Mouse (Mus musculus) megakaryocyte, embryonic 14.5 days (primary cell): ENCODE measurements around the gene Ccdc63. TPM values are rescaled to one million over a fixed set of nuclear protein-coding genes. Genes with fewer than 3 reads are reported as not detected.

ENCODE experiments used
- H3K27me3 ChIP-seq: replicated peaks from 2 replicates; pipeline ENCODE3; 2012; ENCODE audit warnings: inconsistent platforms
- H3K36me3 ChIP-seq: replicated peaks from 2 replicates; pipeline ENCODE3; 2012; ENCODE audit warnings: low read length, inconsistent platforms, mixed read lengths
- H3K4me1 ChIP-seq: 2 replicates; pipeline ENCODE4 v1.6.1; 2012; ENCODE audit warnings: inconsistent platforms
- H3K4me3 ChIP-seq: replicated peaks from 2 replicates; pipeline ENCODE3; 2012; ENCODE audit warnings: moderate library complexity, mild to moderate bottlenecking, inconsistent platforms
- H3K9me3 ChIP-seq: 2 replicates; pipeline ENCODE4 v1.6.1; 2012; ENCODE audit warnings: inconsistent platforms
- FLI1 ChIP-seq: IDR thresholded peaks from 2 replicates; pipeline ENCODE4 v1.6.1; 2012; ENCODE audit warnings: low read length, inconsistent platforms, mixed read lengths
- GATA1 ChIP-seq: IDR thresholded peaks from 3 replicates; pipeline ENCODE4 v1.6.1; 2012; ENCODE audit warnings: mixed read lengths, low read length, inconsistent platforms, borderline replicate concordance
- polyA plus RNA-seq: library from polyadenylated mRNA; stranded (reverse); fragments of >175 nt; gene quantifications from 2 replicates; pipeline ENCODE4 v1.2.3, GENCODE M21; 2012; ENCODE audit warnings: low replicate concordance; ENCODE audit not compliant: insufficient read depth

The Ccdc63 gene
- polyA plus RNA-seq, 1 experiment = not detected

DNA sequence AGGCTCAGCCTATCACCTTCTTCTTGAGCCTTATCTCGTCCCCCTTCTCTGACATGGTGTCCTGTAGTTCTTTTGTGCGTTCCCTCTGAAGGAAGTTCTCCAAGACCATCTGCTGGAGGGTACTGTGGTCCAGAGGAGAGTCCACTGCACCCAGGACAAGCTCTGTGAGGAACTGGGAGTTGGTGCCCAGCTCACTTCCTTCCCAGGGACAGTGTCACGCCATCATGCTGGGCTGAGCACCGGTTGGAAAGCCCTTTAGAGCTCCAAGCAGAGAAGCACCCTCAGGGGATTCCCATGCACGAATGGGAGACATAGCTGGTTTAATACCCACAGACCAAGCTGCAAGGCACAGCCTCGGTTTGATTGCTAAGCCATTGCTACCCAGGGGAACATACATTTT, 32.5 kb downstream of the Ccdc63 start:
- no peaks in the 10 kb centered on the region for H3K36me3 ChIP-seq
- H3K4me3 ChIP-seq = no peak overlapping the region
- H3K4me1 ChIP-seq = peaks cover 27% of the 10 kb centered on the region
- TF ChIP-seq GATA1 (no peak), FLI1 (no peak)
- peaks cover 66% of the 10 kb centered on the region for H3K27me3 ChIP-seq
- H3K9me3 ChIP-seq = no peaks in the 10 kb centered on the region

DNA sequence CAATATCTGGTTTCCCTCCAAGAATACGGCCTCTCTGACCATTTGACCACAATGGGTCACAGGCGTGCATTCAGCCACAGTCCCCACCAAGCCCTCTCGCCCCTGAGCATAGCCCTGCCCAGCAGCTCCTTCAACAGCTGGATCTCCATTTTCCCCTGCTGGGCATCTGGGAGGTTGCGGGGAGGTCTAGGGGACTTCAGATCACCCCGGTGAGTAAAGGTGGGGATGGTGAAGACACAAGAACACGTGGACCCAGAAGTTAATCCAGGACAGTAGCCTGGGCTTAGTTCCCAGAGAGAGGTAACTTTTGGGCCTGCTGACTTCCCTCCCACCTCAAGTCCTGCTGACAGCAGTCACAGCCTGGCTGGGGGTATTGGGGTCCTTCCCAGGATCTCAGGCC, 34.4 kb downstream of the Ccdc63 start:
- H3K9me3 ChIP-seq = no peaks in the 10 kb centered on the region
- peaks cover 23% of the 10 kb centered on the region for H3K4me1 ChIP-seq
- peaks cover 68% of the 10 kb centered on the region for H3K27me3 ChIP-seq
- H3K4me3 ChIP-seq = no peak overlapping the region
- H3K36me3 ChIP-seq = no peaks in the 10 kb centered on the region
- TF ChIP-seq GATA1 (no peak), FLI1 (no peak)

DNA sequence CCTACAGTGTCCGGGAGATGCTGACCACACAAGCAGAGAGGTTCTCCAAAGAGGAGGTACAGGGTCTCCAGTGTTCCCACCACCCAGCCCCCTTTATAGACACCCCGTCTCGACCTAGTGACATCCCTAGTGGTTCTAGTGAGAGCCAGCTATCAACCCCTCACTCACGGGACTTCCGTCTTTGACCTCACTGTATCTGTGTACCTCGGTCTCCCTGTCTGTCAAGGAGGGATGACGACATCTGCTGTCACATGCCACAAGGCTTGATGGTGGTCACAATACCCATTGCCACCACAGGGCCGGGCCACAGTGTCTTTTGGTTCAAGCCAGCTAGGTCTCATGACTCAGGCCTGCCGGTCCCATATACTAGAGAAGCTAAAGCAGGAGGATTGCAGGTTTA, 35.6 kb downstream of the Ccdc63 start:
- H3K36me3 ChIP-seq = no peaks in the 10 kb centered on the region
- H3K4me1 ChIP-seq = peaks cover 21% of the 10 kb centered on the region
- H3K9me3 ChIP-seq = no peaks in the 10 kb centered on the region
- TF ChIP-seq GATA1 = no peak
- TF ChIP-seq FLI1 = no peak
- peaks cover 75% of the 10 kb centered on the region for H3K27me3 ChIP-seq
- no peak overlapping the region for H3K4me3 ChIP-seq

DNA sequence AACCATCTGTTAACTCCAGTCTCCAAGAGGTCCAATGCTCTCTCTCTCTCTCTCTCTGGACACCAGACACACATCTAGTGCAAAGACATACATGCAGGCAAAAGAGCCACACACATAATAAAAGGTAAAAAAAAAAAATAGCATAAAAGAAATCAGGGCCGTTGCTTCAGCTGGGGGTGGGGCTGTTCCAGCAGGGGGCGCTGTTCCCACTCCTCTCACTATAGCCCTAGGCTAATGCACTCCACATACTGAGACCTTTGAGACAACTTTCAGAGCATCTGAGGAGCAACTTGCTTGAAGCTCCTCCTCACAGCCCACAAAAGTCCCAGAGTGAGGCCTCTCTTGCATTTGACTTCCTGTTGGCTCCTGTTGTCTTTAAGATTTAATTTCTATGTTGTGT, 36.4 kb downstream of the Ccdc63 start:
- H3K4me1 ChIP-seq = peaks cover 13% of the 10 kb centered on the region
- no peak overlapping the region for H3K4me3 ChIP-seq
- no peaks in the 10 kb centered on the region for H3K9me3 ChIP-seq
- TF ChIP-seq GATA1 = no peak
- TF ChIP-seq FLI1 = no peak
- H3K27me3 ChIP-seq = peaks cover 72% of the 10 kb centered on the region
- no peaks in the 10 kb centered on the region for H3K36me3 ChIP-seq

DNA sequence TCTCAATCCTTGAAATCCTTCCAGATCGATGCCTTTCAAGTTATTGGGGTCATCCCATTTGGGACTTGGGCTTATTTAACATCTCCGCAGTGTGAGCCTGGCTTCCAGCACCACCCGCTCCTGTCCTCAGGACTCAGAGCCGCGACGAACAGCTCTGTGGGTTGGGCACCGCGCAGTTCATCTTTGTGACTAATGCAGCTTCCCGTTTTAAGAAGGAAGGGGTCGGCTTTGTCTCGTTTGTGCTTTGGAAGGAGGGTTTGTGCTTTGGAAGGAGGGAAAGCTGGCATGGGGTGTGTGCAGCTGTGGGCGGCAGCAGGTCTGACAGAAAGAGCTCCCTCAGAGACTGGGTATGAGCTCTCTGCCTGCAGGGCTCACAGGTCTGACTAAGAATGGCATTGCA, 37.5 kb downstream of the Ccdc63 start:
- TF ChIP-seq GATA1 (no peak), FLI1 (no peak)
- no peaks in the 10 kb centered on the region for H3K9me3 ChIP-seq
- H3K36me3 ChIP-seq = no peaks in the 10 kb centered on the region
- H3K4me1 ChIP-seq = peaks cover 7% of the 10 kb centered on the region
- no peak overlapping the region for H3K4me3 ChIP-seq
- H3K27me3 ChIP-seq = peaks cover 75% of the 10 kb centered on the region

DNA sequence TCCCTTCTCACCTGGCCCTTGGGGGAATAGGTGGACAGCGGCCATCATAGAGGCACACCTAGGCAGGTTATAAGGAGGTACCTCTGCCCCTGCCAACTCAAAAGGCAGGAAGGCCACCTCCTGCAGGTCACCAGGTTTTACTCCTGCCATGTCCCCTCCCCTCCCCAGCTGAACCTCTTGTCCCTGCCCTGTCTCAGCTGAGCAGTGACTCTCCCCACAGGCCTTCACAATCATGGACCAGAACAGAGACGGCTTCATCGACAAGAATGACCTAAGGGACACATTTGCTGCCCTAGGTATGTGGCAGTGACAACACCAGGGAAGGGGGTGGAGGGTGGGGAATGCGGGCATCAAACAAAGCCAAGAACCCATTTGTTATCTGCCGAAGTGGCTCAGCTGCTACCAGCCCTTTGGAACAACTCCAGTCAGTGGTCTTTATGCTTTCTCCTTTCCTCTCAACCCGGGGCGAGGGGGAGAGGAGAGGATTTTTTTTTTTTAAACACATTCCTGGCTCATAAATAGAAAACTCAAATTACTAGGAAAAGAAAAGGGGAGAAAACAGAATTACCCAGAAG, 38.1 kb downstream of the Ccdc63 start:
- H3K4me3 ChIP-seq = no peak overlapping the region
- H3K9me3 ChIP-seq = no peaks in the 10 kb centered on the region

DNA sequence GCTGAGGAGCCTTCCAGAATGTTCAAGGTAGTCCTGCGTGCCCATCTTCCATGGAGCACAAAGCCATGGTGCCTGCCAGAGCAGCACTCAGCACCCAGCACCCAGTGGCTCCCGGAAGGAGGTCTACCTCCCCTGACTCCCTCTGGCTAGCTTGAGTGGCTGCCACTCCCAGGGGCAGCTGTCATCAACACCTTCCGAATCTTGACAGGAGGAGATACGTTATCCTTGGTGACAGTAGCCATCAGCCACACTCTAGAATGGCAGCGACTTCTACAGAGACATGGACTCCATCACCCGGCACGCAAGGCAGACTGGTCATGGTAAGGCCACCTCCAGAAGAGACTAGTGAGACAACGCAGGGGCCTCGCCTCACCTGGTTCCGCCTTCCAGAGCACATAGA, 46.2 kb downstream of the Ccdc63 start:
- Histone ChIP-seq H3K4me1 (no peaks in the 10 kb centered on the region), H3K27me3 (peaks cover 60% of the 10 kb centered on the region), H3K4me3 (no peak overlapping the region), H3K9me3 (peaks cover 23% of the 10 kb centered on the region), H3K36me3 (no peaks in the 10 kb centered on the region)
- TF ChIP-seq FLI1 (no peak), GATA1 (no peak)

More for the DNA sequence above, 38.1 kb downstream of the Ccdc63 start:
- Histone ChIP-seq H3K36me3 (no peaks in the 10 kb centered on the region), H3K27me3 (peaks cover 70% of the 10 kb centered on the region), H3K4me1 (peaks cover 2% of the 10 kb centered on the region)
- TF ChIP-seq GATA1 (no peak), FLI1 (no peak)

DNA sequence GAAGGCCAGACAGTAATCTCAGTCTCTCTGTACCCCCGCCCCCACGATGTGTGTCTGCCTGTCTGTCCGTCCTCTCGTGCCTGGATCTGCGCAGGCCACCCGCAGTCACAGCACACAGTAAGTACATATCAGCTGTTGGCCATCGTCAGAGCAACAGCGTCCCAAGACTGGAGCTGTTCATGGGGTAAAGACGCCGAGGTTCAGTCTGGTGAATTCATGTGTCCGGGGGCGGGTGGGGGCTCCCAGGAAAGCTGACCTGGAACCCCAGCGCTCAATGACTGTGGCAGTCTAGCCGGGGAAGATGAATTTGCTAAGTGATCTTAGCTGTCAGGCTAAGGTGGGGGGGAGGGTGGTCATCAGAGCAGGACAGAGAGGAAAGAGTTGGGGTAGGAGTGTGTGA, 46.9 kb downstream of the Ccdc63 start:
- TF ChIP-seq FLI1 (no peak), GATA1 (no peak)
- H3K4me3 ChIP-seq = no peak overlapping the region
- peaks cover 57% of the 10 kb centered on the region for H3K27me3 ChIP-seq
- no peaks in the 10 kb centered on the region for H3K4me1 ChIP-seq
- H3K9me3 ChIP-seq = peaks cover 23% of the 10 kb centered on the region
- H3K36me3 ChIP-seq = no peaks in the 10 kb centered on the region

DNA sequence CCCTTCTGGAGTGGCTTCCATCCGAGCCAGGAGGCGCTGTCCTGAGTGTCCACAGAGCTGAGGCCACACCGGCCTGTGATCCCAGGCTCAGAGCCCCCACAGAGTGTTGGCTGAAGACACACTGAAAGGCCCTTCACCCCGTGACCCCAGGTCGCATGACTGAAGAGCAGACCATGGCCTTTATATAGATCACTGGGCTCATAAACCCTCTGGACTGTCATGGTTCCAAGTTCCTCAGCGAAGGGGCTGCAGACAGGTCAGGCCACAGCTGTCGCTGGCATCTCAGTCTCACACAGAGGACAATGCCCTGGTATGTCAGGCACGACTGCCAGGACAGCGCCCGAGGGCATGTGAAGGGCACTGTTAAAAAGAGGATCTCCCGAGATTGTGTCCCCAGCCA, 47.8 kb downstream of the Ccdc63 start:
- TF ChIP-seq FLI1 = no peak
- TF ChIP-seq GATA1 = no peak
- peaks cover 23% of the 10 kb centered on the region for H3K9me3 ChIP-seq
- peaks cover 57% of the 10 kb centered on the region for H3K27me3 ChIP-seq
- no peaks in the 10 kb centered on the region for H3K4me1 ChIP-seq
- H3K4me3 ChIP-seq = no peak overlapping the region
- H3K36me3 ChIP-seq = no peaks in the 10 kb centered on the region

DNA sequence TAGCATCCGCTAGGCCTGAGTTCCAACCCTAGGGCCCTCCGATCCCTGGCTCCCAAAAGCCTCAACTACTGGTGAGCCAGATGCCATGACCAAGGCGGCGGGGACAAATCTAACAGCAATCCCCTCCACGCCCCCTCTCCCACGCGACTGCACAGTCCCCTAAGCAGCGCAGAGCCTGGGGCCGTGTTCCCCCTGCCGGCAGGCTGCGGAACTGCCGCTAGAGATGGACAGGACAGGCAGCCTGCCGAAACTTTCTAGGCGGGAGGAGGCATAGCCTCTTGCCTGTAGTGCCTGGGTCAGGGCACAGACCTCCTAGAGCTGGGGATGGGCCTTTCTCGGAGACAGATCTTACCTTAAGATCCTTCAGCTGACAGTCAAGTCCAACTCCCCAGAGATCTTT, 49.6 kb downstream of the Ccdc63 start:
- TF ChIP-seq FLI1 (no peak), GATA1 (no peak)
- no peaks in the 10 kb centered on the region for H3K36me3 ChIP-seq
- H3K9me3 ChIP-seq = peaks cover 23% of the 10 kb centered on the region
- no peaks in the 10 kb centered on the region for H3K4me1 ChIP-seq
- H3K4me3 ChIP-seq = no peak overlapping the region
- peaks cover 63% of the 10 kb centered on the region for H3K27me3 ChIP-seq

DNA sequence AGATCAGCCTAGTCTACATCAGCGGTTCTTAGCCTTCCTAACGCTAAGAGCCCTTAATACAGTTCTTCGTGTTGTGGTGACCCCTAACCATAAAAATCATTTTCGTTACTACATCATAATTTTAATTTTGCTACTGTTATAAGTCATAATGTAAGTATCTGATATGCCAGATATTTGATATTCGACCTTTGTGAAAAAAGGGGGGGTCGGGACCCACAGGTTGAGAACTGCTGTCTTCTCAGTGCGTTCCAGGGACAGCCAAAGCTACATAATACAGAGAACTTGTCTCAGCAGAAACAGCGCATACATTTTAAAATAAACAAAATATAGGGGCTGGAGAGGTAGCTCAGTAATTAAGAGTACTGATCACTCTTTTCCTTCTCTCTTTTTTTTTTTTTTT, 51.0 kb downstream of the Ccdc63 start:
- Histone ChIP-seq H3K4me3 (no peak overlapping the region), H3K4me1 (peaks cover 6% of the 10 kb centered on the region; the same call in 1 of the 2 replicates), H3K9me3 (peaks cover 19% of the 10 kb centered on the region), H3K27me3 (peaks cover 59% of the 10 kb centered on the region), H3K36me3 (no peaks in the 10 kb centered on the region)
- TF ChIP-seq FLI1 = no peak
